13 mouse cellular contexts compared by ENCODE assay signal in the genomic region with DNA sequence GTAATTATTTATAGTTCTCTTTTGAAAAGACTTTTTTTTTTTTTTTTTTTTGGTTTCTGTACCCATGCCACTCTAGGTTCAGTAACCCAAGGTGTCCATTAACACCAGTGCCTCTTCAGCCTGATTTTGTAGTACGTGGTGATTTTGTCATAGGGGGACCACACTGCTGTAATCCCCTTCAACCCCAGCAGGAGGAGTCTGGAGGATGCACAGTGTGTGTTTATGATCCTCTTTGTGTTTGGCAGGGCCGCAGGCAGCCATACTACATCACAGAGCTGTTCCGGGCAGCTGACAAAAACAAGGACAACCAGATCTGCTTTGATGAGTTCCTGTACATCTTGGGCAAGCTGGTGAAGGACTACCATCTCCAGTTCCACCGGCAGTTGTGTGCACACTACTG. TPM values are rescaled to one million over a fixed set of nuclear protein-coding genes. Genes with fewer than 3 reads are reported as not detected.
DNase-seq lines count a peak whose midpoint lies in the region; ATAC-seq and TF ChIP-seq lines count a peak whose summit lies in the region.
"Had no signal": no experiment of that assay in that cellular context is flagged by ENCODE, and none has a peak within 500 bp of the region (broad histone marks: within the 10 kb centered on the region; RNA-seq: fewer than 3 reads in every experiment).

No protein-coding gene starts in this region.

- H3K9me3 ChIP-seq in kidney, postnatal 0 days (replicated peaks; ENCODE audit: low read length): no peaks in the 10 kb centered on the region
- H3K9me3 ChIP-seq in kidney, embryonic 15.5 days (replicated peaks): no peaks in the 10 kb centered on the region
- H3K9me3 ChIP-seq: hindbrain, embryonic 15.5 days; lung, embryonic 15.5 days had no signal

- H3K9ac ChIP-seq in kidney, postnatal 0 days (ENCODE audit: low read depth, low read length): no peak overlapping the region
- H3K9ac ChIP-seq in kidney, embryonic 15.5 days: no peak overlapping the region
- H3K9ac ChIP-seq: hindbrain, embryonic 15.5 days; lung, embryonic 15.5 days had no signal

- H3K4me3 ChIP-seq in kidney, postnatal 0 days (replicated peaks; ENCODE audit: low read depth, low read length): no peak overlapping the region
- H3K4me3 ChIP-seq in kidney, embryonic 15.5 days (replicated peaks): no peak overlapping the region
- H3K4me3 ChIP-seq: hindbrain, embryonic 15.5 days; lung, embryonic 15.5 days; myocyte had no signal

- 65% methylated on average over 4 of the region's 4 CpGs for WGBS in kidney, postnatal 0 days
- WGBS in kidney, embryonic 15.5 days: 77% methylated on average over 4 of the region's 4 CpGs

- H3K4me1 ChIP-seq in kidney, postnatal 0 days (replicated peaks; ENCODE audit: insufficient read depth, low read length): no peaks in the 10 kb centered on the region
- no peaks in the 10 kb centered on the region for H3K4me1 ChIP-seq in kidney, embryonic 15.5 days
- H3K4me1 ChIP-seq: hindbrain, embryonic 15.5 days; lung, embryonic 15.5 days had no signal

- no peak overlapping the region for H3K4me2 ChIP-seq in kidney, postnatal 0 days (ENCODE audit: low read length)
- H3K4me2 ChIP-seq in kidney, embryonic 15.5 days: no peak overlapping the region
- H3K4me2 ChIP-seq: hindbrain, embryonic 15.5 days; lung, embryonic 15.5 days had no signal

- H3K36me3 ChIP-seq in kidney, postnatal 0 days (ENCODE audit: insufficient read depth, low read length): no peaks in the 10 kb centered on the region
- no peaks in the 10 kb centered on the region for H3K36me3 ChIP-seq in kidney, embryonic 15.5 days
- H3K36me3 ChIP-seq: hindbrain, embryonic 15.5 days; lung, embryonic 15.5 days had no signal

- no peak for ATAC-seq in kidney, postnatal 0 days (replicated peaks; ENCODE audit: low FRiP score, low read depth)
- no peak for ATAC-seq in kidney, embryonic 15.5 days (replicated peaks; ENCODE audit: low FRiP score)
- peak; percentile 47 for ATAC-seq in granulocyte monocyte progenitor cell, adult 5-6 weeks (replicated peaks; ENCODE audit: poor library complexity, severe bottlenecking)
- no peak for ATAC-seq in frontal cortex, adult (ENCODE audit: low TSS enrichment)

- H3K27me3 ChIP-seq in kidney, postnatal 0 days (ENCODE audit: insufficient read depth, low read length): no peaks in the 10 kb centered on the region
- H3K27me3 ChIP-seq in kidney, embryonic 15.5 days: peaks cover 9% of the 10 kb centered on the region; the same call in 1 of the 2 replicates
- H3K27me3 ChIP-seq: hindbrain, embryonic 15.5 days; lung, embryonic 15.5 days had no signal

- no peak overlapping the region for H3K27ac ChIP-seq in kidney, postnatal 0 days
- H3K27ac ChIP-seq in kidney, embryonic 15.5 days: no peak overlapping the region
- H3K27ac ChIP-seq: hindbrain, embryonic 15.5 days; lung, embryonic 15.5 days had no signal

- DNase-seq in kidney, postnatal 0 days (ENCODE audit: low spot score): peak; percentile 4
- DNase-seq in 3T3-L1 (ENCODE audit: low read depth, low spot score): peak; percentile 50
- peak; percentile 44 for DNase-seq in 416B (ENCODE audit: low read depth)
- DNase-seq in urinary bladder, postnatal 4 days (ENCODE audit: low spot score in 2 of 2): no peak
- DNase-seq: cerebellum, adult 18-20 months; gastrocnemius, postnatal 25 days; right cerebral cortex, postnatal 25 days had no signal

- peak; percentile 36; the same call in 1 of the 2 replicates for TF ChIP-seq CTCF in kidney, postnatal 0 days (IDR thresholded peaks at IDR 0.05; ENCODE audit: low read depth)

RNA-seq across cellular contexts. Expression of a gene that starts 3.6 kb away (rescaled TPM):
- 0.14 TPM in 1 of 2 replicates, not detected in the other for polyA plus RNA-seq in kidney, postnatal 0 days (2015; fragmentation: Nextera tagmentation; extraction: Ambion mirVana)
- polyA plus RNA-seq in kidney, embryonic 15.5 days (2015; fragmentation: Nextera tagmentation; extraction: Ambion mirVana): 0.16 and 0.17 TPM in 2 replicates
- not detected in 2 replicates for total RNA-seq in granulocyte monocyte progenitor cell, adult 5-6 weeks (2014; fragmentation: Nextera tagmentation)
- not detected in 2 replicates for total RNA-seq in granulocyte monocyte progenitor cell, adult 5-6 weeks (2017)
- polyA plus RNA-seq: hindbrain, embryonic 15.5 days had no signal

RNA-seq across cellular contexts. Expression of a gene that starts 11.4 kb away (rescaled TPM):
- polyA plus RNA-seq in kidney, postnatal 0 days (2015; fragmentation: Nextera tagmentation; extraction: Ambion mirVana): 65.2 and 69.2 TPM in 2 replicates
- 34.3 and 50.5 TPM in 2 replicates for polyA plus RNA-seq in kidney, embryonic 15.5 days (2015; fragmentation: Nextera tagmentation; extraction: Ambion mirVana)
- 347 and 679 TPM in 2 replicates for total RNA-seq in granulocyte monocyte progenitor cell, adult 5-6 weeks (2014; fragmentation: Nextera tagmentation)
- total RNA-seq in granulocyte monocyte progenitor cell, adult 5-6 weeks (2017): 895 and 1,441 TPM in 2 replicates
- total RNA-seq: gastrocnemius, postnatal 25 days had no signal
- polyA plus RNA-seq: myocyte had no signal

RNA-seq across cellular contexts. Expression of a gene that starts 38.1 kb away (rescaled TPM):
- 42.4 and 42.6 TPM in 2 replicates for polyA plus RNA-seq in kidney, postnatal 0 days (2015; fragmentation: Nextera tagmentation; extraction: Ambion mirVana)
- polyA plus RNA-seq in kidney, embryonic 15.5 days (2015; fragmentation: Nextera tagmentation; extraction: Ambion mirVana): 19.3 and 31.5 TPM in 2 replicates
- 129 and 333 TPM in 2 replicates for total RNA-seq in granulocyte monocyte progenitor cell, adult 5-6 weeks (2014; fragmentation: Nextera tagmentation)
- total RNA-seq in granulocyte monocyte progenitor cell, adult 5-6 weeks (2017): 894 and 951 TPM in 2 replicates
- polyA plus RNA-seq: myocyte had no signal

RNA-seq across cellular contexts. Expression of a gene that starts 44.7 kb away (rescaled TPM):
- polyA plus RNA-seq in kidney, postnatal 0 days (2015; fragmentation: Nextera tagmentation; extraction: Ambion mirVana): 395 and 525 TPM in 2 replicates
- 168 and 169 TPM in 2 replicates for polyA plus RNA-seq in kidney, embryonic 15.5 days (2015; fragmentation: Nextera tagmentation; extraction: Ambion mirVana)
- 3.6 and 13.4 TPM in 2 replicates for total RNA-seq in granulocyte monocyte progenitor cell, adult 5-6 weeks (2014; fragmentation: Nextera tagmentation)
- 13.0 and 18.6 TPM in 2 replicates for total RNA-seq in granulocyte monocyte progenitor cell, adult 5-6 weeks (2017)

RNA-seq across cellular contexts. Expression of a gene that starts 49.1 kb away (rescaled TPM):
- polyA plus RNA-seq in kidney, postnatal 0 days (2015; fragmentation: Nextera tagmentation; extraction: Ambion mirVana): 0.77 and 1.4 TPM in 2 replicates
- polyA plus RNA-seq in kidney, embryonic 15.5 days (2015; fragmentation: Nextera tagmentation; extraction: Ambion mirVana): 0.46 TPM in 1 of 2 replicates, not detected in the other
- not detected in 2 replicates for total RNA-seq in granulocyte monocyte progenitor cell, adult 5-6 weeks (2014; fragmentation: Nextera tagmentation)
- total RNA-seq in granulocyte monocyte progenitor cell, adult 5-6 weeks (2017): not detected in 2 replicates
- total RNA-seq: gastrocnemius, postnatal 25 days had no signal
- polyA plus RNA-seq: hindbrain, embryonic 15.5 days; lung, embryonic 15.5 days had no signal

Comparison
In these comparisons a context has a peak if more than half of its experiments do, and no peak if none do; other contexts are left out.
1. DNase-seq: peak in kidney, postnatal 0 days (single experiment), 3T3-L1 (single experiment) and 416B (single experiment); none in urinary bladder, postnatal 4 days (0 of 2).